Mouse (Mus musculus) neural tube, embryonic 12.5 days (tissue): ENCODE results near the gene Arhgef12. TPM values are rescaled to one million over a fixed set of nuclear protein-coding genes. Genes with fewer than 3 reads are reported as not detected.
"Not testable (repeated sequence)": the region's sequence is repeated elsewhere in the genome, so short reads cannot be mapped to it uniquely, and the experiment has no call there.

Experiments used
- ATAC-seq: fragments of 200-750 bp; cut with Nextera tagmentation; 2 replicates; pipeline ENCODE4 v1.8.0; 2017; ENCODE audit warnings: low read depth, mild to moderate bottlenecking, moderate TSS enrichment, moderate library complexity; ENCODE audit not compliant: low FRiP score
- H3K27ac ChIP-seq: fragments of 300-500 bp; sonication (generic); 2 replicates; pipeline ENCODE4 v1.5.1; 2016
- H3K27me3 ChIP-seq: fragments of 300-500 bp; sonication (generic); replicated peaks from 2 replicates; pipeline ENCODE4 v1.6.1; 2016; ENCODE audit warnings: mild to moderate bottlenecking
- H3K36me3 ChIP-seq: fragments of 300-500 bp; sonication (generic); 2 replicates; pipeline ENCODE4 v1.6.1; 2016; ENCODE audit warnings: mild to moderate bottlenecking
- H3K4me1 ChIP-seq: fragments of 300-500 bp; sonication (generic); 2 replicates; pipeline ENCODE4 v1.6.1; 2016
- H3K4me2 ChIP-seq: fragments of 300-500 bp; sonication (generic); replicated peaks from 2 replicates; pipeline ENCODE4 v1.6.1; 2016; ENCODE audit warnings: mild to moderate bottlenecking
- H3K4me3 ChIP-seq: fragments of 300-500 bp; sonication (generic); 2 replicates; pipeline ENCODE4 v1.5.1; 2016
- H3K9ac ChIP-seq: fragments of 300-500 bp; sonication (generic); 2 replicates; pipeline ENCODE4 v1.6.1; 2016; ENCODE audit warnings: mild to moderate bottlenecking
- H3K9me3 ChIP-seq: fragments of 300-500 bp; sonication (generic); 2 replicates; pipeline ENCODE4 v1.6.1; 2016; ENCODE audit warnings: mild to moderate bottlenecking
- WGBS: fragments of 180-500 bp; shearing (Covaris S2); methylation state at CpG from one replicate; pipeline ENCODE4 v1.1.7; 2016; 5-methylcytosine and 5-hydroxymethylcytosine counted together
- polyA plus RNA-seq: library from polyadenylated mRNA; unstranded; fragments of >200 nt; fragmentation: Nextera tagmentation; extraction: Ambion mirVana; gene quantifications from 2 replicates; pipeline ENCODE4 v1.2.1, GENCODE M21; 2016

Gene Arhgef12
- polyA plus RNA-seq, 1 experiment from 2014 or later: 17.1 TPM

DNA sequence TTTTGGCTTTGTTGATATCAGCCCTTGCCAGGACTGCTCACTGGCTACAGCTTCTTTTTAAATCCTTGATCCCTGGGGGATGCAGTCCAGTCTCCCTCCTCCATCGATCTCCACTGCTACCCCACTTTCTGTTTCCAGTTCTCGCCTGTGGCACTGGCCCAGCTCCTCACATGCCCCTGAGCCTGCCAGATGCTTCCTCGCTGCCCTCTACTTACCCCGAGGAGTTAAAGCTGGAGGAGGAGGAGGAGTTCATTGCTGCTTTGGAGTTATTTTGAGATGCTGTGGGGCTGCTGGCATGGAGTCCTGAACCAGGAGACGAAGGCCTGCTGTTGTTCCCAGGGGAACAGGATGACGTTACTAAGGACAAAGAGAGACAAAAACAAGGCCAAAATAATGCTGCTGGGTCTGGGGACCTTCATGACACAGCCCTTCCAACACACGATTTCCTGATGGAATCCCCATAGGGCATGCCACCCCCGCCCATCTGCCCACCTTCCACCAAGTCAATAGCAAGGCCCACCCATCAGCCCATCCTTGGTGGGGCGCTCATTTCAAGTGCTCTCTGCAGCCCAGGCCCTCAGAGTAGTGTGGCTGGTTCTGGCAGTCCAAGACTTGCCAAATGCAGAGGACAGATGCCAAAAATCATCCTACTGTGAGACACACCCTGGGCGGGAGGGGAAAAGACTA, 20.2 kb upstream of the Arhgef12 start:
- Histone ChIP-seq H3K4me1 (no peaks in the 10 kb centered on the region), H3K27me3 (no peaks in the 10 kb centered on the region), H3K4me3 (no peak overlapping the region), H3K9ac (no peak overlapping the region), H3K4me2 (no peak overlapping the region), H3K9me3 (no peaks in the 10 kb centered on the region), H3K27ac (no peak overlapping the region), H3K36me3 (no peaks in the 10 kb centered on the region)
- WGBS: 73% methylated on average over 10 of the region's 10 CpGs
- no peak for ATAC-seq

DNA sequence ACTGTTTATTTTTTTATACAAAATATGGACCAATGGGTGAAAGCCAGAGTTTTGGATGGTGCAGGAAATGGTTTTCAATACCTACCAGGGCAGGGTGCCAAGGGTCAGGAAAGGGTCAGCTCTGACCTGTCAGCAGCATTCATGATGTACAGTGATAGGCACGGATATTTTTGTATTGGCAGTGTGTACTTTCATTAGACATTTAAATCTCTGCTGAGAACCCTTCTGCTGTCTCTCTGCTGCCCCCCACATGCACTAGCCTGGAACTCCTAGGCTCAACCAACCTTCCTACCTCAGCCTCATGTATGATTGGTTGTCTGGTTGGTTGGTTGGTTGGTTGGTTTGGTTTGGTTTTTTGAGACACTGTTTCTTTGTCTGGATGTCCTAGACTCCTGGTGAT, 15.3 kb upstream of the Arhgef12 start:
- H3K36me3 ChIP-seq: no peaks in the 10 kb centered on the region
- no peak overlapping the region for H3K9ac ChIP-seq
- H3K4me3 ChIP-seq: no peak overlapping the region
- no peak overlapping the region for H3K27ac ChIP-seq
- H3K27me3 ChIP-seq: no peaks in the 10 kb centered on the region
- H3K9me3 ChIP-seq: no peaks in the 10 kb centered on the region
- no peaks in the 10 kb centered on the region for H3K4me1 ChIP-seq
- no peak for ATAC-seq
- whole genome bisulfite sequencing: 50% methylated on average over 1 of the region's 1 CpGs
- H3K4me2 ChIP-seq: no peak overlapping the region

DNA sequence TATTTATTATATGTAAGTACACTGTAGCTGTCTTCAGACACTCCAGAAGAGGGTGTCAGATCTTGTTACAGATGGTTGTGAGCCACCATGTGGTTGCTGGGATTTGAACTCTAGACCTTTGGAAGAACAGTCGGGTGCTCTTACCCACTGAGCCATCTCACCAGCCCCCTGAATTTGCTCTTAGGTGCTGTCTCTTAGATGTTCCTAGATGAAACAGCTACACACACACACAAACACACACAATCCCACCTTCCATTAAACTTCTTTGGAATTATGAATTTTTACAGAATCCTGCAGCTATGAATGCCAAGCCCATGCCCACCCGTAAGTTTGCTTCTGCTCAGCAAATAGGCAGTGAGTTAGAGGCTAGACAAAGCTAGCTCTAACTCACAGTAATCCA, 14.9 kb upstream of the Arhgef12 start:
- not testable (repeated sequence) for H3K36me3 ChIP-seq

DNA sequence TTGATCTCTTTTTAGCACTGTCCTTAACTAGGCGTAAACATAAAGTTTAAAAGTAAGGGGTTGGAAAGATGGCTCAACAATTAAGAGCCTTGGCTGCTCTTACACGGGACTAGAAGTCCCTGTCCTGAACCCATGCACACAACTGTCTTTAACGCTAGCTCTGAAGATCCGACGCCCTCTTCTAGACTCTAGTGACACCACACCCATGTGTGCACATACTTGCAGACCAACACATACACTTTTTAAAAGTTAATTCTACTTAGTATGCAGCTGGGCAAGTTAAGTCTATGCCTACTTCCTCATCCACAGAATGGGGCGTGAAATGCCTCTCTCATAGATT, 9.9 kb upstream of the Arhgef12 start:
- no peak overlapping the region for H3K4me3 ChIP-seq
- no peak overlapping the region for H3K27ac ChIP-seq
- 89% methylated on average over 6 of the region's 6 CpGs for WGBS
- no peaks in the 10 kb centered on the region for H3K9me3 ChIP-seq
- no peaks in the 10 kb centered on the region for H3K36me3 ChIP-seq
- peak overlapping the region; percentile 83; the same call in 1 of the 2 replicates for H3K4me2 ChIP-seq
- peaks cover 5% of the 10 kb centered on the region; the same call in 1 of the 2 replicates for H3K4me1 ChIP-seq
- no peaks in the 10 kb centered on the region for H3K27me3 ChIP-seq
- H3K9ac ChIP-seq: no peak overlapping the region
- no peak for ATAC-seq

More for the DNA sequence above, 14.9 kb upstream of the Arhgef12 start:
- 84% methylated on average over 2 of the region's 2 CpGs for WGBS
- not testable (repeated sequence) for H3K9ac ChIP-seq, H3K27me3 ChIP-seq, H3K4me1 ChIP-seq, H3K4me3 ChIP-seq, H3K9me3 ChIP-seq, H3K4me2 ChIP-seq, H3K27ac ChIP-seq, ATAC-seq

DNA sequence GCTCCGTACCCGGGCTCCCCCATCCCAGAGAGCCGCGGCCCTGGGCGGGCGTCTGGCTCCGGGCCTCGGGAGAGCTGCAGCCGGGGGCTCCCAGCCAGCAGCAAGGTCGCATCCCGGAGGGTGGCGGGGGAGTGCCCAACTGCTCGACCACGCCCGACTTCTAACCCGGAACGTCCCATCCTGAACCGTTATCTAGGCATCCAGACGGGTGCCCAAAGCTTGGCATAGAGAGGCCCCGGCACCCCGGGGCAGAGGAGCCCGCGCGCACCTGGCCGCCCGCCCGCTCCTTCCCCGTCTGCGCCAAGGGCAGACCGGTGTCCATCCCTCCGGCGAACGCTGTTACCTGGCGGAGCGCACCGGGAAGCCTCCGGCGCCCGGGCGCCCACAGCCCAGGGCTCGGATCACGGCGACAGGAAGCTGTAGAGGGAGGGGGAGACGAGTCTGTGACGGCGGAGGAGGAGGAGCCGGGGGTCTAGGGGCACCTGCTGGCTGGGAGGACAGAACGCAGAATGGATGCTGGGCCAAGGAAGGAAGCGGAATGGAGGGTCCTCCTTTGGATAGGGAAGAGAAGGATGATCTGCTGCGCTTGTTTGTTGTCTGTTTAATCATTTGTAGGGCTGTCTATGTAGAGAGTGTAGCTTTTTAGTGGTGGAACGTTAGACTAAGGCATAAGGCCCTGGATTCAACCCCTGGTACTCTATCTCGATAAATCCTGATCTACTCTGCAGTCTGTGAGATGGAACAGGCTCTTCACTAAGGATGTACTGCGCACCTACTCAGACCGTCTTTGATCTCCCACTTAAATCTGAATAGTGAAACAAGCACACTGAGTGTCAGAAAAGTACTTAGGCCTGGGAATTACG, 9.3 kb upstream of the Arhgef12 start, which contains the start of gene Tmem136:
Gene Tmem136, minus strand, starts transcription at position 437 of the 863 bp plus-strand sequence.
- ATAC-seq: peak; percentile 90
- 5% methylated on average over 55 of the region's 55 CpGs for WGBS
- Histone ChIP-seq H3K9me3 (no peaks in the 10 kb centered on the region), H3K4me3 (peak within 1 kb of the TSS; percentile 90), H3K4me2 (peak within 1 kb of the TSS; percentile 83), H3K36me3 (peaks cover 5% of the 10 kb centered on the region), H3K27me3 (no peaks in the 10 kb centered on the region), H3K4me1 (peaks cover 5% of the 10 kb centered on the region; the same call in 1 of the 2 replicates), H3K27ac (0 out of 2 replicates have a peak within 1 kb of the TSS, but pooled peaks have one; percentile 16), H3K9ac (peak within 1 kb of the TSS; percentile 86)

DNA sequence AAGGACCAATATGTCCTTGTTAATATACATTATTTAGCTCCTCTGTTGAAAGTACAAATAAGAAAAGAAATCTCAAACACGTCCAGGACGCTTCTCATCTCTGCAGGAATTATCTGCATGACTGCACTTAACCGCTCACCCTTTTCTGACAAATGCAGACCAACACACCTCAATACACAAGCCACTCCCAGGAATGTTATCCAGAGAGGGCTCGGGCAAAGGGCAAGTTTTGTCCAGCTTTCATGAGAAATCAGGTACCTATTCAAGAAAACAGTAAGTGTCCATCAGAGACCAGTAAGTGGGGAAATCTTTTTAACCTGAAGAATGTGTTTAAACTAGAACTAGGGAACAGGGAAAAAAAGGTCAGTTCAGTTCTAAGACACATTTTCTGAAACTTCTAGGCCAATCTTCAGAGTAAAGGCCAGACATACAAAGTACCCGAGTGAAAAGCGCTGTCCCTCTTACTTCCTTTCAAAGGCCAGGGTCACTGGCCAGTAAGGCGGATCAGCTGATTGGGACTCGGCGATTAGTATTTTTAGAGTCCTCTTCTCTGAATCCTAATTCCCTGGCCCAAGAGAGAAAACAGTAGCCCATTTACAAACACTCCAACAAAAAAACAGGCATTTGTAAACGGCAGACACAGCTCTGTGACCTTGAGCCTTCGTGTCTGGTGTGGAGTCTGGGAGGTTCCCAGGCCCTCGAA, 8.5 kb upstream of the Arhgef12 start:
- Histone ChIP-seq H3K9me3 (no peaks in the 10 kb centered on the region), H3K9ac (peak overlapping the region; percentile 86), H3K27ac (0 out of 2 replicates have a peak overlapping the region, but pooled peaks have one; percentile 16), H3K4me3 (peak overlapping the region; percentile 90), H3K27me3 (no peaks in the 10 kb centered on the region), H3K4me1 (peaks cover 5% of the 10 kb centered on the region; the same call in 1 of the 2 replicates), H3K36me3 (peaks cover 13% of the 10 kb centered on the region), H3K4me2 (peak overlapping the region; percentile 83)
- 19% methylated on average over 12 of the region's 12 CpGs for WGBS
- no peak; the same call in 1 of the 2 replicates for ATAC-seq

DNA sequence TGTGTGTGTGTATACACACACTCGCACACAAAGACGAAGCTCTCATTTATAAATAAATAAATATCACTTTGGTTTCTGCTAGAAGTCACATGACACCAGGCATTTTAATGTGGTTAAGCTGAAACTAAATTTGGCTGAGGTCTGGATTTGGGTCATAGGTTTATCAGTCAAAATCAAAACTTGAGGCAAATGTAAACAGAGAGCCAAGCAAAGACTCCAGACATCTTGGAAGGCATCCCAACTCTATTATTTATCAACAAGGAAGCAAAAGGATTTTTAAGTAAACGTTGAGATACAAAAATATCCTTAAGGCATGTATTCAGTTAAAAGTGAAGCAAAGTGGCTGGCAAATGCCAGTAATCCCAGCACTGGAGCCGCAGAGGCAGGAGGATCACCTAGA, 7.8 kb upstream of the Arhgef12 start:
- WGBS: 95% methylated on average over 4 of the region's 4 CpGs
- Histone ChIP-seq H3K4me1 (peaks cover 5% of the 10 kb centered on the region; the same call in 1 of the 2 replicates), H3K4me2 (no peak overlapping the region), H3K4me3 (no peak overlapping the region), H3K9ac (no peak overlapping the region), H3K27ac (no peak overlapping the region), H3K36me3 (peaks cover 18% of the 10 kb centered on the region), H3K9me3 (no peaks in the 10 kb centered on the region), H3K27me3 (no peaks in the 10 kb centered on the region)
- ATAC-seq: no peak

DNA sequence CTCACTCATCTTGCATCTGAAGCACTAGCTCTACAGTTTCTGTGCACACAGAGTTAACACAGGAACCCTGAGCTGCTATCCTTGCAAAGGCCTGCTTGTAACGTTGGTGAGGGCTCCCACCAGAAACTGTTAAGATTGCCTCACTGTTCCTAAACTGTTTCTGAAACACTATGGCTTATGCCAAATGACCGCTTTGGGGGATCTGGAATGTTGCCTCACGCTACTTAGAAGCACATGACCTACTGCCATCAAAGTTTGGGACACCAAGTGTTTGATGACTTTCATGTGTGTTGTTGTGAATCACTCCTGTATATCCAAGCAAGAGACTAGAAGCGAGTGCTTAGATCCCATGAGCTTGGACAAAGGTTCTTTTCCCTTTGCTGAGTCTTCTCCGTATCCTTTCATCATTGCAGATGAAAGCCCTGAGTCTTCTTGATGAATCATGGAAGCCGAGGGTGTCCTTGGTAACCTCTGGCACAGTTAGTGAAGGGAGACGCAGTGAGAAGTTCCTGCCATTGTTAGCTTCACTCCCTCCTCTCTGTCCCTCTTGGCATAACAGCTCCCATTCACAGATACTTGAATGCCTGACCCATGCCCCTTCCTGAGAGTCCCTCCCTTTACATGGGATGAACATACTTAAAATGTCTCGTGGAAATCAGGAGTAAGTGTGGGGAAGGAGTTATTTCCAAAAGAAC, 3.4 kb upstream of the Arhgef12 start:
- no peak overlapping the region for H3K4me2 ChIP-seq
- no peaks in the 10 kb centered on the region for H3K27me3 ChIP-seq
- no peak overlapping the region for H3K27ac ChIP-seq
- WGBS: 87% methylated on average over 8 of the region's 8 CpGs
- H3K4me3 ChIP-seq: no peak overlapping the region
- no peak overlapping the region for H3K9ac ChIP-seq
- H3K4me1 ChIP-seq: peaks cover 8% of the 10 kb centered on the region; the same call in 1 of the 2 replicates
- no peak for ATAC-seq
- H3K36me3 ChIP-seq: peaks cover 18% of the 10 kb centered on the region
- no peaks in the 10 kb centered on the region for H3K9me3 ChIP-seq

DNA sequence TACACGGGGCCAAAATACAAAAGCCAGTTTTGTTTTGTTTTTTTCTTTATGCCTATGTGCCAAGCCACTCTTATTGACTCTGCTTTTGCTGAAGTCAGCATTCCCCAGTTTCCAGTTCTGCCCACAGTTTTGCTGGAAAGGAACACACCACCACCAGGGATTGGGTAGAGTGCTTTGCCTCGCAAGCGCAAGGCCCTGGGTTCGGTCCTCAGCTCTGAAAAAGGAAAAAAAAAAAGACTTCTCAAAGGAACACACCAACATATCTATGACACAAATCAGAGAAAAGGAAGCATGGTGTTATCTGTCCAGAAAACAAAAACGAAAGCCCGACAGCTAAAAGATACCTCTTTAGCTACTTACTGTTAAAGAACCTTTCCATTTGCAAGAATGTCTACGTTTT, 2.1 kb upstream of the Arhgef12 start:
- no peak overlapping the region for H3K4me3 ChIP-seq
- H3K9me3 ChIP-seq: no peaks in the 10 kb centered on the region
- H3K4me2 ChIP-seq: no peak overlapping the region
- H3K9ac ChIP-seq: no peak overlapping the region
- H3K27ac ChIP-seq: no peak overlapping the region
- no peak for ATAC-seq
- H3K27me3 ChIP-seq: no peaks in the 10 kb centered on the region
- 91% methylated on average over 7 of the region's 7 CpGs for WGBS
- peaks cover 11% of the 10 kb centered on the region for H3K4me1 ChIP-seq
- peaks cover 18% of the 10 kb centered on the region for H3K36me3 ChIP-seq

DNA sequence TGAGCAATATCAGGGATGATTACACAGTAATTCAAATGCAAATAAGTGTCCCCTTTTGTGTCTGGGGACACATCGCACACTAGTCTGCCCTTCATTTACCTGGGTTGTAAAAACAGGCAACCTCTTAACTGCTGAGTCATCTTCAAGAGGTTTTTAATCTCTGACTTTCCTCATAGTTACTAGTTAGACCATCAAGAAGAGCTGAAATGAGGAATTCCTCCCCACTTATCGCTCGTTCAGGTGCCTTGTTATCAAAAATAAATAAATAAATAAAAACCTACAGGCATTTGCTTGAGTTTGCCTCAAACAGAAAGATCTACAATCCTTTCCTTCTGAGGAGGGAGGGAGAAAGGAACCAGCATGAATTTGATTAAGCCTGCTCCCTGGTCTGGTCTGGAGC, 1.7 kb upstream of the Arhgef12 start:
- no peaks in the 10 kb centered on the region for H3K27me3 ChIP-seq
- peaks cover 18% of the 10 kb centered on the region for H3K36me3 ChIP-seq
- no peak for ATAC-seq
- no peak overlapping the region for H3K4me3 ChIP-seq
- no peaks in the 10 kb centered on the region for H3K9me3 ChIP-seq
- 81% methylated on average over 3 of the region's 3 CpGs for WGBS
- no peak overlapping the region for H3K9ac ChIP-seq
- no peak overlapping the region for H3K27ac ChIP-seq
- H3K4me2 ChIP-seq: no peak overlapping the region
- peaks cover 14% of the 10 kb centered on the region for H3K4me1 ChIP-seq

DNA sequence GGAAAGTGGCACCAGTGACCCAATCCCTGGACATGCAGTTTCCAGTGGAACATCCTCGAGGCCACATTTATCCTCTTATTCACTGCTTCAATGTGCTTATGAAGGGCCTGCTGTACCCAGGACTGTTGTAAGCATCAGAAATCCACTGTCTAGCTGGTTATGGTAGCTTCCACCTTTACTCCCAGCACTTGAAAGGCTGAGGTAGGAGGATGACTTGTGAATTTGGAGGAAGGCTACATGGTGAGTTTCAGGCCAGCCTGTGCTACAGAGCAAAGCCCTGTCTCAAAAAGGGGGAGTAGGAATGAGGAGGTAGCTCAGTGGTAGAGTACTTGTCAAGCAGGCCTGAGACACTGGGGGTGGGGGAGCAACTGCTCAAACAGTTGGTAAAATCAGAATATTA, 1.0 kb upstream of the Arhgef12 start:
- H3K36me3 ChIP-seq: peaks cover 18% of the 10 kb centered on the region
- ATAC-seq: no peak
- WGBS: 85% methylated on average over 1 of the region's 1 CpGs
- peaks cover 19% of the 10 kb centered on the region for H3K4me1 ChIP-seq
- H3K4me3 ChIP-seq: no peak overlapping the region
- no peaks in the 10 kb centered on the region for H3K9me3 ChIP-seq
- no peak overlapping the region for H3K4me2 ChIP-seq
- H3K9ac ChIP-seq: no peak overlapping the region
- no peaks in the 10 kb centered on the region for H3K27me3 ChIP-seq
- no peak overlapping the region for H3K27ac ChIP-seq
